Mouse (Mus musculus) frontal cortex, postnatal 10 days (tissue): ENCODE measurements around the gene Pdyn.

ENCODE experiments used
- DNase-seq, 2 experiments: peaks; one replicate each; pipeline ENCODE4 v3.0.0; 2022; ENCODE audit warnings: low spot score in 2 of 2, mixed read lengths in 1 of 2

Gene Pdyn

GRCm38 (mm10) chr2:129699484-129700158 lies at the start of gene Pdyn:
TSS of gene Pdyn (minus strand) at chr2:129699844.
- DNase-seq: no peak

GRCm38 (mm10) chr2:129742016-129742415 lies 42.4 kb upstream of the Pdyn start:
- no peak for DNase-seq

GRCm38 (mm10) chr2:129740515-129740914 lies 40.9 kb upstream of the Pdyn start:
- DNase-seq: peak in 1 of 2 experiments; percentile 7

DNA sequence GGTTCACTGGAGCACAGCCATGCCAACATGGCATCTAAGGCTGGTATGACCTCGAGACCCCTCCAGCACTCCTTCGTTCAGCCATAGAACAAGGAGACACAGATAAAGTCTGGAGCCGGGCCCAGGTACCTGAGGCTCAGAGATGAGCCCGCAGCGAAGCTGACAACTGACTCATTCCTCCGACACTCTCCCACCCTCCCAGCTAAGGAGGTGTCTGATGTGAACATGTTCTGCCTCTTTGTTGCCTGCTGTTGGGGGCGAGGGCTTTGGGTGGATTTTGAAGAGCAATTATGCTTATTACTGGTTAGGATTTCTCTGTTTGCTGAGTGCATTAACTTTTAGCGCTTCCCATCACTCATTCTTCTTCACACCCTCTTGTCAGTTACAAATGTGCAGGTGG lies 34.4 kb upstream of the Pdyn start:
- no peak for DNase-seq

DNA sequence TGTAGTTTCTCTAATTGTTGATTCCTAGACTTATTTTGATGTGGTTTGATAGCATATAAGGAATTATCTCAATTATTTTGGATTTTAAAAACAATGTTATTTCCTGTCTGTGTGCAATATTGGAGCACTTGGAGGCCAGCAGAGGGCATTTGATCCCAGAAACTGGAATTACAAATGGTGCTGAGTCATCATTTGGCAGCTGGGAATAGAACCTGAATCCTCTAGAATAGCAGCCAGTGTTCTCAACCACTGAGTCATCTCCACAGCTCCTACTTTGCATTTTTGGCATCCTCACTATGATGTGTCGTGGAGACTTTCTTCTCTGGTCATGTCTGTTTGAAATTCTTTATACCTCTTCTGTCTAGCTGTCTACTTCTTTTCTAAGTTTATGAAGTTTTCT lies 30.0 kb upstream of the Pdyn start:
- DNase-seq: no peak

DNA sequence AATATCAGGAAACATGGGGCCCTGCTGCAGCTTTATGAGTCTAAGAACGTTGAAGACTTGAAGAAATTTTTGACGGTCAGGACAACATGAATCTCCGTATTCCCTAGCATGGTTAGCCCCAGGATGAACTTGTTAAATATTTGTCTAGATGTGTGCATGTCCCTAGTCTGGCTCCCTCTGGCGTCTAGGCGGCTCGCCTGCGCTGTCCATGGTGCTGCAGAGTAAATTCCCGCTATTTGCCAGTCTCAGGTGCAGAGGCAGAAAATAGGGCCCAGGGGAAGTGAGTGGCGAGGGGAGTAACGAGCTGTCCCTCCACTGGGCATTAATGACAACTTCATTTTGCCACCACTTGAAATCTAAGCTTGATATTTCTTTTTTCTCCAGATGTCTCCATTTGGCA lies 16.0 kb upstream of the Pdyn start:
- no peak for DNase-seq

DNA sequence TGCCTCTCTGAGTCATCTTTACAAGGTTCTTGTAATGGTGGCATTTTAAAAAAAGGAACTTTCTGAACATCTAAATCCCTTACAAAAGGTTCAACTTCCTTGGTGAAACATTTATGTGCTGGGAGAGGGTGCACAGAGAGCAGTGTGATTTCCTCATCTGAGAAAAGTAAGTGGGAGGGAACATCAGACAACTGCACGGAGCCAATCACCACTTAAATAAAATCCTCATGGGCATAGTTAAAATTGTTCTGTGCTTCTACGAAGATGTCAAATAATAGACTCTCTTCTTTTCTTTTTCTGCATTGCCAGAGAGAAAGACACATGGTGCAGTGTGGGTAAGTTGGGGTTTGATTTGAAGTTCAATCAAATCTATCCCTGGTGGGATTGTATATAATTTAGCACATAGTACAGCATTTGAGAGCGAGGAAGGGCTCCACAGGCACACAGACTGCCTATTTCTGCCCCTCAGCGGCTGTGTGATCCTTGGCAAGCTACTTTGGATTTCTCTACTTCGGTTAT lies 13.4 kb upstream of the Pdyn start:
- DNase-seq: no peak

DNA sequence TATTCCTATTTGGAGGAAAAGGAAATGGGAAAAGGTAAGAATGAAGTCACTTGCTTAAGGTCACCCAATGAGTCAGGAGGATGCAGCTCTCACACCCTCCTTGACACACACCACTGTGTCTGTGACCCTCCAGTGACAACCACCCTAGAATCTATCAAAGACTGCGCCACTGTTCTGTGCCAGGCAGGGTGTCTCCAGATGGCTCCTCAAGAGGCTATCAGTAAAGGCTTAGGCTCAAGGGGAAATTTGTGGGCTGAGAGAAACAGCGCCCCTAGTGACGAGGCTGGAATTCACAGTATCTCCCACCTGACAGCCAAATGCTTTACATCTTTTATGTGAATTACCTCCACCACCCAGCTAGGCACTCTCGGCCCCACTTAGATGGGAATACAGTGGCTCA lies 3.6 kb downstream of the Pdyn start:
- DNase-seq: no peak

GRCm38 (mm10) chr2:129694303-129694702 lies 5.3 kb downstream of the Pdyn start:
- no peak for DNase-seq

DNA sequence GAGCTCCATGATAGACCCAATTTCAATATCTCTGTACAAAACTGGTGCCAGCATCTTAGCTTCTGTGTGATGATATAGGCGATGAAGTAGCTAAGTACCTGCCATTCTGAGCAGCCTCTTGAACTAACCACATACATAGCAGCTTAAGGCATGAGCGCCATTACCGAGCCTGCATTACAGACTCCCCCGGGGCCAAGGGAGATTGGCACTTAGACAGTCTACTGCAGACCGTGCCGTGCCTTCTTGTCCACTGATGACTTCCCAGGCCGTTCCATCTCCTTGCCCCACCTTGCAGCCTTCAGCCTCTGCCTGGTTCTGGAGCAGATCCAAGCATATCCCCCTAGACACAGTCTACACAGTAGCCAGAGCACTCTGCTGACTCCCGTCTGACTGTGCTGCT lies 7.0 kb downstream of the Pdyn start:
- no peak for DNase-seq

GRCm38 (mm10) chr2:129689694-129690093 lies 9.9 kb downstream of the Pdyn start:
- no peak for DNase-seq

GRCm38 (mm10) chr2:129688036-129688625 lies 11.5 kb downstream of the Pdyn start:
- DNase-seq: no peak

GRCm38 (mm10) chr2:129686908-129687307 lies 12.7 kb downstream of the Pdyn start:
- no peak for DNase-seq

DNA sequence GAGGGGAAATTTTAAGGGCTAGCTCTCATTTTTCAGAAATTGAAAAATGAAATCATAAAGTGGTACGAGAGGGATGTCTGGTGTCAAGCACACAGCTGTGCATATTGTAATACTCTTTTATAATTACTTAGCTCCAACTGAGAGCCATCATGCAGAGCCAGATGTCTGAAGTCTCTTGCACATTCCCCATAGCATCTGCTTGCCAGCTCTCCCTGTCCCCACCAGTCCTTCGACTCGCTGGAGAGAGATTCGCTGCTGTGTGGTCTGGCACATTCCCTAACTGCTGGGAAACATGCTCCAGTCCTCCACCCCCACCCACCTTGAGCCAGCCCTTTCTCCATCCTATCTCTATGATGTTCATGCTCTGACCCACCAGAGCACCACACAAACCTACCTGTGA lies 15.6 kb downstream of the Pdyn start:
- DNase-seq: no peak

DNA sequence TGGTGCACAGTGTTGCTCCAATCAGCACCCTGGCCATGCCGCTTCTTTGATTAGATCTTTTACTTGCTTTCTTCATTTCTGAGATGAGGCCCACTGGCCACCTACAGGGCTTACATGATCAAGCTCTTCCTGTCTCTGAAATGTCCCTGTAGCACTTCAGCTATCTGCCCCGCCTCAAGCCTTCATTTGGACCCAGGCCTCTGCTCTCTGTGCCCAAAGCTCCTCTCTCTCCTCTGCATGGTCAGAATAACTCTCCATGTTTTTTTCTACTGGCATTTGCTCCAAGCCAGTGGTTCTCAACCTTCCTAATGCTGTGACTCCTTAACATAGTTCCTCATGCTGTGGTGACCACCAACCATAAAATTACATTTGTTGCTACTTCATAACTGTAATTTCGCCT lies 19.4 kb downstream of the Pdyn start:
- DNase-seq: peak in 1 of 2 experiments; percentile 2

DNA sequence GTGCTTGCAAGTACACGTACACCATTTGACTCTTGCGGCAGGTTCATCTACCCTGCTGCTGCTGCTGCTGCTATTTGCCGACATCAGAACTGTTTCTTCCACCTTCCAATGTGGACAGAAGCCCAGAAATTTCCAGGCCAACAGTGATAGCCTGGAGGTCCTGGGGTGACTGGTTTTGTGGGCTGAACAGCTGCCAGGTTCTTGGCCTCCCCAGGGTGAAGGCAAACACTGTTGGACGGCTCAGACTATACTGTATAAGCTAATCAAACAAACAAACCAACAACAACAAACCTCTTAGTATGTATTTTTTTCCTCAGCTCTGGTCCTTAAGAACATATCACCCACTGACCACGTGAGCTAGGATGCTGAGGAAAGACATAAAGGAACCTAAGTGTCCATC lies 20.6 kb downstream of the Pdyn start:
- DNase-seq: peak in 1 of 2 experiments; percentile 2

DNA sequence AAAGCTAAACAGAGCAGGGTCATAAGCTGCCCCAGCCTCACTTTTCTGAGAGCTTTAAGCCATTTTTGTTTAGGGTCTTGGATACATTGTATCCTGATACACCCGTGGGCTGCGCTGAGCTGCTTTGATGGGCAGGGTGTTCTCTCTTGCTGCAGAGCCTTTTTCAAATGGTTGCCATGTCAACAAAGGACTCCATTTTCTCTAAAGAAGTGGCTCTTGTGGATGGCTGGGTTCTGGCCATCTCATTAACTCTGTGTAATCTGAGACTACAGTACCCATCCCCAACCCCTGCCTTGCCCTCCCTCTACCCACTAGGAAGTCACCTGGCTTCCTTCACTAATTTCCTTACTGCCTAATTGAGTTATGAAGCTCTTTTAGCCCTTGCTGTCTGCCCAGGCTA lies 22.0 kb downstream of the Pdyn start:
- peak in 1 of 2 experiments; percentile 6 for DNase-seq

GRCm38 (mm10) chr2:129674935-129675634 lies 24.6 kb downstream of the Pdyn start:
- peak in 1 of 2 experiments; percentile 71 for DNase-seq

DNA sequence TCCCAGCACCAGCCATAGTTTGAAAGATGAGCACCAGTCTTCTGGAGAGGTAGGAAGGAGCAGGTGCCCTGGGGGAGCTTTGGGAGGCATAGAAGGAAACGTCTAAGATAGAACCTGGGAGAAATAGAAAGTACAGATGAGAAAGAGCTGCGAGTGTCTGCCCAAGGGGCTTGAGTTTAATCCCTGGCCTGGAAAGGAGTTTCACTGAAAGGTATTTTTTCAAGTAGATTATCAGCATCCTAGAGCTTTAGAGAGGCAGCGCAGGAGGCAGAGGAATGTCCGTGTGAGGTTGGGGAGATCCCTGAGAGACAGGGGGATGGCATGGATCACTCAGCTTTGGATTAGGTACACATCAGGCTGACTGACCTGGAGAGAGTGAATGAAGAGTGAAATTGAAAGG lies 27.7 kb downstream of the Pdyn start:
- no peak for DNase-seq

GRCm38 (mm10) chr2:129662484-129662883 lies 37.2 kb downstream of the Pdyn start:
- no peak for DNase-seq

- no peak for DNase-seq
These were observed 39.6 kb downstream of the Pdyn start for GRCm38 (mm10) chr2:129660020-129660419.

- no peak for DNase-seq
These were observed 40.8 kb downstream of the Pdyn start for GRCm38 (mm10) chr2:129658796-129659195.

DNA sequence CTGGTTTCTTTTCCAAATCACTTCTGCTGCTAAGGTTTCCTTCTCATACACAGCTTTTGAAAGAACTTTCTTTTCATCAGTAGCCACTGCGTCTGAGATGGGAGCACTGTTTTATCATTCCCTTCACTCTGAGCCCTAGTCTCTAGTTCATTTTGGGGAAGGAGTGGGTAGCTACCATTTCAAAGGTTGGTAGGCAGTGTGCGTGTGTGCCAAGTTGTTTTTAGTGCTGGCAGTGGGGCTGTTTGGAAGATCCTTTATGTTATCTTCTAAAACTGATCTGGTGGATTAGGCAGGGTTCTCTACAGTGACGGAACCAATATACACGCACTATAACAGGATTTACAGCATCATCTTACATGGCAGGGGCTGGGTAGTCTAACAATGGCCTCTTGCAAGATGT lies 44.6 kb downstream of the Pdyn start:
- DNase-seq: no peak
